Mouse (Mus musculus) heart, embryonic 10.5 days (tissue): Measurements from ENCODE around the gene Nlrp10. TPM values are rescaled to one million over a fixed set of nuclear protein-coding genes. Genes with fewer than 3 reads are reported as not detected.

ENCODE experiments used
- polyA plus RNA-seq: library from polyadenylated mRNA; unstranded; fragments of >200 nt; fragmentation: Nextera tagmentation; extraction: Ambion mirVana; gene quantifications from 2 replicates; pipeline ENCODE4 v1.2.1, GENCODE M21; 2016

Gene Nlrp10
- polyA plus RNA-seq, 1 experiment from 2014 or later = 1.9 TPM

Other genes starting within 250 kb of the Nlrp10 start
- not detected in 2 replicates for gene Olfr512, start 216.9 kb downstream of the Nlrp10 start, polyA plus RNA-seq
- gene Olfr513, start 179.2 kb downstream of the Nlrp10 start, polyA plus RNA-seq = not detected in 2 replicates
- not detected in 2 replicates for gene Olfr514, start 104.2 kb downstream of the Nlrp10 start, polyA plus RNA-seq
- not detected in 2 replicates for gene Olfr516, start 79.6 kb downstream of the Nlrp10 start, polyA plus RNA-seq
- not detected in 2 replicates for gene Olfr517, start 57.8 kb downstream of the Nlrp10 start, polyA plus RNA-seq
- not detected in 2 replicates for gene Olfr518, start 45.2 kb downstream of the Nlrp10 start, polyA plus RNA-seq
- not detected in 2 replicates for gene Olfr519, start 35.8 kb downstream of the Nlrp10 start, polyA plus RNA-seq
- gene Eif3f, start 4.2 kb upstream of the Nlrp10 start, polyA plus RNA-seq = 49.3 and 61.1 TPM in 2 replicates
- gene Tub, start 20.2 kb upstream of the Nlrp10 start, polyA plus RNA-seq = 0.25 and 0.88 TPM in 2 replicates
- gene Ric3, start 153.2 kb upstream of the Nlrp10 start, polyA plus RNA-seq = 2.4 and 2.9 TPM in 2 replicates
- gene Lmo1, start 245.0 kb upstream of the Nlrp10 start, polyA plus RNA-seq = 1.3 and 7.3 TPM in 2 replicates